Mouse (Mus musculus) kidney, postnatal 36 days (tissue): Measurements from ENCODE around the gene Nucb1.

ENCODE experiments used
- DNase-seq, 2 experiments: peaks; one replicate each; pipeline ENCODE4 v3.0.0; 2021 to 2022; ENCODE audit warnings: mixed read lengths in 2 of 2

Gene Nucb1

DNA sequence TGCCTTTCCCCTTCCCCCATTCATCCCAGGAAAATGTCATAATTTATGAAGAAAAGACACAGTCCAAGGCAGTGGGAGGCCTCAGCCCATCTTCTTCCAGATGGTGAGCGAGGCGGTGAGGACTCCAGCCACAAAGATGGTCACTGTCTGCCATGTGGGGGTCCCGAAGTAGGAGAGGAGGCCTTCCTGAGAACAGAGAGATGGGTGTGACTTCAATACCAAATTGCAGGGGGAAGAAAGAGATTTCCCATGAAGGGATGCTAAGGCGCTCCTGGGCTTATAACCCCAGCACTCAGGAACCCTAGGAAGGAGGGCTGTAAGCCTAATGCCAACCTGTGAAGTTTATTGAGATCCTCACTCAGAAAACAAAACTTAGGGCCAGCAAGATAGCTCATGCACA lies 48.4 kb downstream of the Nucb1 start:
- no peak for DNase-seq

GRCm38 (mm10) chr7:45461326-45461725 lies 48.9 kb downstream of the Nucb1 start:
- no peak for DNase-seq

DNA sequence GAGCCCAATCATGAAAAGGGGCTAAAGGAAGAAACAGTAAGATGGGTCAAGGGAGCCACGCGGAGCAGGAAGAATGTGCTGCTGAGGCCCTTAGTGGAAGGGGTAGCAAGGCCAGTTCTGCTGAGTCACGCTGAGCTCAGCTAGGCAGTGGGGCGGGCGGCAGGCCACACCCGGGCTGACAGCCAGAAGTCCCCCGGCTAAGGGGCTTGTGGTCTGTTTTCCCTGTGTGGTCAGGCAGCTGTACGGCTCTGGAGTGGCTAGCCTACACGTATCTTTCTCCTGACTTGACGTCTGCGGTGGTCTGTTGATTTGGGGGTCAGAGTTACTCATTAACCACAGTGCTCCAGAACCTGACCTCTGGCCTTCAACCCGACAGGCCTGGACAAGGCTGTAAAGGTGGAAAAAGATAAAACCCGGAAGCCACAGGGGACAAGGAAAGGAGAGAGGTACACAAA lies 49.3 kb downstream of the Nucb1 start:
- DNase-seq, result peak; percentile 72 to 83

DNA sequence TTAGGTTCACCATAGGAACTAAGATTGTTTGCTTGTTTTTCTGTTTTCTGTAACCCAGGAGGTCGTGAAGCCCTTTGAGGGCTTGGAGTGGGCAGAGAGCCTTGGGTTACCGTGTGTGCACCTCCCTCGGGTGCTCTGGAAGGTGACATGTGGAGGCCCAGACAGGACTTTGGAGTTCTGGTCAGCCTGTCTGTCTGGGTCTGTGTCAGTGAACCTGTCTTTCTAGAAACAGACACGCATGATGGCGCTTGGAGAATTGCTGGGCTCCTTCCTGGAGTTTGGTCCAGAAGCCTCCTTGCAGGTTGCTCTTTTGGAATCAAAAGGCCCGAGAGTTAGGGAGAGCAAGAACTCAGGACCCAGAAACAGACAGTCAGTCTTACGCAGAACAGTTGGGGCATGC lies 49.8 kb downstream of the Nucb1 start:
- peak; percentile 78 to 81 for DNase-seq

DNA sequence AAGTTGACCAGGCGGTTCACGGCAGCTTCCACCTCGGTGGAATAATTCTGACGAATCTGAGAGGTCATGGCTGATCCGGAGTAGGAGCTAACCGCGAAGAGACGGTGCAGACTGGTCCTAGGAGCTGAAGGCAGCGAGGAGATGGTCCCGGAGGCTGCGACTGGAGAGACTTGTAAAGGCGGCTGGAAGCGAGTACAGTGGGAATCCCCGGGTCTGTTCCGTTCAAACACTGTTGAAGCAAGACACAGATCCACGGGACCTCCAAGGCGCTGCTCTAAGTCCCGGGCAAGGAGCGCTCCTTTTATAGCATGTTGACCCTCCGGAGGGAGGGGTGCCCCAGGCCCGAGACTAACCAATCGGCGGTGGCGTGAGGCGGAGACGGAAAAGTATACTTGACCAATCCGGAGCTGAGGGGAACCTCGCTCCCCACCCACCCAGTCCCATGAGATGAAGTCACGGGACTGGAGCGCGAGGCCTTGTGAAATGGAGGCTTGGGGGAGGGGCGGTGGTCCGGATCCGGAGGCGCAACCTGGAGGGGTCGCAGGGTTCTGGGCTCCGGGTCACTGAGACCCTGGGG lies 50.6 kb downstream of the Nucb1 start, which contains the start of gene Ftl1:
Gene Ftl1, minus strand, starts transcription at position 321 of the 577 bp plus-strand sequence.
- peak; percentile 96 to 99 for DNase-seq

- DNase-seq, result peak; percentile 77 to 89
These were observed 51.2 kb downstream of the Nucb1 start for GRCm38 (mm10) chr7:45458748-45459563.

DNA sequence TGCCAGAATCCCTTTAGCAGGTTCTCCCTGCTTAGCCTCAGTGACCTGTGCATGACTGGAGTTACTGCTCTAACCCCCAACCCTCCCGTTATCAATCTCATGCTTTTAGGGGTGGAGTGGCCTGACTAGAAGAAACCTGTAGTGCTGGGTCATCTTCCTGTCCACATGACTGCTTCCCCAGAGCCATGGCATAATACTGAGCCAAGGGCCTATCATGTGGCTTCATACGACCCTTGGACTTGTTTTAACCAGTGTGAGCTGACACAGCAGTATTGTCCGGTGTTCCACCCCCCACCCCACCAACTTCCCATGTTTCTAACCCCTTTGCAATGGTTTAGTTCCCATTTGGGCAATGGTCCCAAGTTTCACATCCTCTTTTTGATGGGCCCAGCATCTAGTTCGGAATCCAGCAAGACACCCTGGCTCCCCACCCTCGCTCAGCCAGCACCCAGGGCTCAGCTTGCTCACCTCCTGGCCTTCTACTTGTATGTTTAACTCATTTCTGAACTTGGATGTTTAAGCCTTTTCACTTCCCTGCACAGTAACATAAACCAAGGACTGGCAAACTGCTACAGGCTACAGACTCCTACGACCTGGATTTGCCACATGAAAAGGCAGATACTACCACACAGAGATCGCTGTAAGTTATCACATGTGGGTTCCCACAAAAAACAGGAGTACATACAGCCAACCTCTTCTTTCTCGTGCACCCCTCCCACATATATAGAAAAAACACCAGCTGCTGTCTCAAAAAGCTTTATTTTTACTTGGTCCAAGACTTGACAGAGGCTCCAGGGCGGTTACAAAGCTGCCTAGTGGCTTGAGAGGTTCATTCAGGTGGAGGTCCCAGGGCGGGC lies 52.8 kb downstream of the Nucb1 start:
- peak; percentile 73 to 87 for DNase-seq

GRCm38 (mm10) chr7:45456721-45457203 lies 53.4 kb downstream of the Nucb1 start:
- DNase-seq, result peak in 1 of 2 experiments; percentile 29

DNA sequence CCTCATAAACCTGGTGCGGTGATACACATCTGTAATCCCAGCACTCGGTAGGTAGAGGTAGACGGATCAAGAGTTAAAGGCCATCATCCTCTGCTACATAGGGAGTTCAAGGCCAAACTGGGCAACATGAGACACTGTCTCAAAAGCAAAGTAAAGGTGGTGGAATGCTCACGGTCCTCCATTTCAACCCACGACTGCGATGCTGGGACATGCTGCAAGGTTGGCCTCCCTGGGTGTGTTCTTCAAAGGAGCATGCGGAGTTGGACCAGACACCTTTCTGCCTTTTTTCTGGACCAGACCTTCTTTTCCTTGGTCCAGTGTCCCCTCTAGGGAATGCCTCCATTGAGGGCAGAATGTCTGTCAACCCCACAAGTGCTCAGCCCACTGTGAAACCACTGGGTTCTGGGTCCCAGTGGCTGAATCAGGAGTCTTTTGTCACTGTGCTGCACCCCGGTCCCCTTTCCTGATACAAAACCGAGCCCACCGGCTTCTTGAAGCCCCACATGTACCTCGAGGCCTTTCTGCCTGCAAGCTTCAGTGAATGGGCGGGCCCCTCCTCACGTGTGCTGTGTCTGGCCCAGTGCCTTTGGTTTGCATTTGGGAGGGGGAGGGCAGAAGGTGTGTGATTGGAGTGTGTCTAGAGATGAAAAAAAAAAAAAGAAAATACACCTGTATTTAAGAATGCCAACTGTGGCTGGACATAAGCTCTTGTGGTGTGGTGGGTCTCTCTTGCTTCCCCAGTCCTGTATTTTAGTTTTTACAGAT lies 54.1 kb downstream of the Nucb1 start:
- DNase-seq, result peak in 1 of 2 experiments; percentile 51

DNA sequence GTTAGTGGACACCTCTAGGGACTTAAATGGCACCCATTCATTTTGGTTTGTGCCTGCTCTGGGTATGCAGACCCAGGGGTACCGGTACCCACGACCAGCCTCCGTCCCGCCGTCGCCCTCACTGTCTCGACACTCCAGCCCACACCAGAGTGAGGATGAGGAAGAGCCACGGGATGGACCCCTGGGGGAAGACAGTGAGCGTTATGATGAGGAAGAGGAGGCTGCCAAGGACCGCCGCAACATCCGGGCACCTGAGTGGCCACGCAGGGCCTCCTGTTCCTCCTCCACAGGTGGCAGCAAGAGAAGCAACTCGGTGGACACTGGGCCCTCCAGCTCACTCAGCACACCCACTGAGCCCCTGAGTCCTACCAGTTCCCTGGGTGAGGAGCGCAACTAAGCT lies 55.2 kb downstream of the Nucb1 start:
- no peak for DNase-seq

- DNase-seq, result peak; percentile 85 to 93
These were observed 58.7 kb downstream of the Nucb1 start for GRCm38 (mm10) chr7:45451344-45451982.

DNA sequence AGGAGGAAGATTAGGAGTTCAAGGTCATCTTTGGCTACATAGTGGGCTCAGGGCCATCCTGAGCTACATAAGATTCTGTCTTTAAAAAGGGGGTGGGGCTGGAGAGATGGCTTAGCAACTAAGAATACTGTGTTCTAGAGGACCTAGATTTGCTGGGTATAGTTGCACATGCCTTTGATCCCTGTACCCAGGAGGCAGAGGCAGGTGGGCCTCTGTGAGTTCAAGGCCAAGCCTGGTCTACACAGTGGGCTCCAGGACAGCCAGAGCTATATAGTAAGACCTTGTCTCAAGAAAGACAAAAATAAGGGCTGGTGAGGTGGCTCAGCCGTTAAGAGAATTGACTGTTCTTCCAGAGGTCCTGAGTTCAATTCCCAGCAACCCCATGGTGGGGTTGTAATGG lies 60.2 kb downstream of the Nucb1 start:
- no peak for DNase-seq

DNA sequence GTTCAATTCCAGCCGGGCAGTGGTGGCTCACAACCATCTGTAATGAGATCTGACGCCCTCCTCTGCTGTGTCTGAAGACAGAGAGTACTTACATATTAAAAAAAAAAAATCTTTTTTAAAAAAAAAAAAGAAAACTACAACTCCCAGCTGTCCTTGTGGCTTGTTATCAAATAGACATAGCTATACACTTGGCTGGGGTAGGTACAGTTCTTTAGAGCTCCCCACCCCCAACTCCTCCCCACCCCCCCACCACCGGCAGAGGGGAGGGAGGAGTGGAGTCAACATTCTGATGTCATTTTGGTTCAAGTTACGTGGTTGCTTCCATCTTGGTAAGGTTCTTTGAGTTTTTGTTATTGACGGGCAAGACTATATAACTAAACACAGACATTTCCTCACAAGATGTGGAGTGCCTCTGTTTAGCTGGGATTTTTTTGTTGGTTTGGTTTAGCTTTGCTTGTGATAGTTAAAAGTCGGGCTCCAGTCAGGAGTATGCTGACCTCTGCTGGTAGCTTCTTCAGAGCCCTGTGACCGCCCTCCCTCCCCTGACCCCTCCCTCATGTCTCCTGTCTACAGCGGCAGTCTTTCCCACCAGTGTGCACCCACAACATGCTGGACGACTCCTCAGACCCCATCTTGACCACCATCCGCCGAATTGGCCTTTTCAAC lies 62.7 kb downstream of the Nucb1 start:
- peak in 1 of 2 experiments; percentile 60 for DNase-seq

DNA sequence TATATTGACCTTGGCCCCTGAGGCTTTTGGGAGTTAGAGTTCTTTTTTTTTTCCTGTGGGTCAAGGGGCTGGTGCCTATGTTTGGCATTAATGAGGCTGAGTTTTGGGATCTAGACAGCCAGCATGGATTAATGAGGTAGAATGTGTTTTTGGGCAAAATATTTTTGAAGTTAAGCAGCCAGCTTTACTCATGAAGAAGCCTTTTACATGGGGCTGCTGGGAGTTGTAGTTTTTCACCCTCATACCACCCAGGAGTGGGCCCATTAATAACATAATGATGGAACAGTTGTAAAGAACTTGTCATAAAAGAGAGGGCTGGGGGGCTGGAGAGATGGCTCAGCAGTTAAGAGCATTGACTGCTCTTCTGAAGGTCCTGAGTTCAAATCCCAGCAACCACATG lies 63.6 kb downstream of the Nucb1 start:
- no peak for DNase-seq

DNA sequence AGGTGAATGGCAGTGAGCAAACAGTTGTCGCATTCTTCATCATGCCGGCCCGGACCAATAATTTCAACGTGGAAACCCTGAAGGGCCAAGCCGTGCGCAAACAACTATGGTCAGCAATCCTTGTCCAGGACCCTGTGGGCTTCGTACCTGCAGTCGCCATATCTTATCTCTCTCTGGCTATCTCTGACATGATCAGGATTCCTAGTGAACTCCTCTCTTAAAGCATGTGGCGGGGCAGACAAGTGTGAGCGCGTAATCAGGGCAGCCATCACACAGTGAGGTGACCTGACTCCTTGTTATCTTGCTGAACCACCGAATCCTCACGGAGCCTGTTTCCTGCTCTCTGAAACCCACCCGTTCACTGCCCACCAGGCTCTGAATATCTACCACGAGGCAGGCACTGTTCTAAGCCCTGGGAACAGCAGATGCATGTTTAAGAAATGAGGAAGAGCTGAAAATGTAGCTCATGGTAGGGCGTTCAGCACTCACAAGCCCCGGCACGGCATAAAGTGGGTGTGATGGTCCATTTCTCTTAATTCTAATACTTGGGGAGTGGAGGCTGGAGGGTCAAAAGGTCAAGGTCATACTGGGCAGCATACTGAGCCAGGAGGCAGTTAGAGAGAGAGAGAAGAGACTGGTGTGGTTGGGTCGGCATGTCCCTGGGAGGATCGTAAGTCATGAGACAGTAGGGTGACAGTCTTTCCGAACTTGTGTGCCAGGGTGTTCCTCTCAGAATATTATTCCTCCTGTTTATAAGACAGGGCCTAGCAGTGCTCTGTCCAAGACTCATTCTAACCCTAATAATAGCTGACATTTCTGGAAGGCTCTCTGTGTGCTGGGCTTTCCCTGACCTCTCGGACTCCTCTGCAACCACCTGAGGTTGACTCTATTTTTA lies 66.4 kb downstream of the Nucb1 start:
- no peak for DNase-seq
